Mouse (Mus musculus): ENCODE results near the gene Siah3. TPM values are rescaled to one million over a fixed set of nuclear protein-coding genes. Genes with fewer than 3 reads are reported as not detected.

Siah3 gene
- total RNA-seq, 2 experiments from 2014 or later = not detected

DNA sequence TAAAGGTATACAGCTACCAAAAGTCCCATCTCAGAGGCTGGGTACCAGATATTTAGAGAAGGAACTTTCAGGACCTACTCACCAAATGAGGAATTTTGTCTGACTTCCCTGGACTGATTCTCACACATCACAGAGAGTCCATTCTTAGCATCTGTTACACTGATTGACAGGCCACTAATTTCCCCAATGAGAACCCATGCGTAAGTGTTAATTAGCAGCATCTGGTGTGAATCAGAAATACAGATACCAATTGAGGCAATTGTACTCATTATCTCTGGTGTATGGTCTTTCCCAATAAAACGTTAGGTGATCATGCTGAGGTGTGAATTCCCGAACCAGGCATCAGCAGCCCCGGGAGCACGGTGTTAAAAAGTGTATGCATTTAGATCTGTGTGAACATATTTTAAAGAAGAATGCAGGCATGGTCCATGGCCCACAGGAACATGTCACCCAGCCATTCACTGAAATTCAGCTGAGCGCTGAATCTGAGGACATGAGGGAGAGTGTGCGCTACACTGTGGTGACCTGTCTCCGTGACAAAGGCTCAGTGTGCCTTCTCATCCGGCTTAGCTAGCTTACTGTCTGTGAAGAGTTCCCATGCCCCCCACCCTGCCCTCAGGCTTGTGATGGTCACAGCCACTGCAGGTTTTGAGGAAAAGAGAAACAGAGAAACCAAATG lies 61.3 kb downstream of the Siah3 start:
- intact Hi-C loops (cut with DNase I) = no loop called here
- DNase-seq = no peak
- Histone ChIP-seq H3K4me3 (no peak overlapping the region), H3K27ac (no peak overlapping the region)
- no peak for TF ChIP-seq CTCF (IDR thresholded peaks at IDR 0.05)

DNA sequence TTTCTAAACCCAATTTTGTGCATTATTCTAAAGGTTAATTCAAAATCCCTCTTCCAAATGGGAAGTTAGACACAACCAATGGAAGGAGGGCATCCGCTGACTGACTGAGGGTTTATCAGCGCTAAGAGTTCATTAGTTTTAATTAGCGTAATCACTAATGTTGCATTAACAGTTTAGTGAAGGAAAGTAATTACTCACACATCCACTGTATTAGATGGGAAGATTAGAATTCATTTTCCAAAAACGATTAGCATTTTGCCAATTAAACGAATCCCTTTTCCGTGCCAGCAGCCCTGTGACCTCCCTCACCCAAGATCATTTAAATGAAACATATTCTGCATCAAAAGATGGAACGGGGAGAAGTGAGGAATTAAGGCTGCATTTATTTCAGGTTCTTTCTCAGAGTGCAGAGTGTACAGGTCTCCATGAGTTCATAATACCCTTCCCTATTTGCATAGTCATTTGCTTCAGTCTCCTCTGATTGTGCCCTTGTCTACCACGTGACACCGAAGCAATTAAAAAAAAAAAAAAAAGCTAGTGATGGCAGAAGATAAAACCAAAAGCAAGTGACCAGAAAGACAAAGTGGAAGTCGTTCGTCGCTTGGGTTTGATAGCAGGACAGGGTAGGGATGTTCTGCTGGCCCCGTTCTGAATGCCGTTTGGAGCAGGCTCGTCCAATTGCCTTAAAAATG lies 62.6 kb downstream of the Siah3 start:
- H3K27ac ChIP-seq = no peak overlapping the region
- no peak overlapping the region for H3K4me3 ChIP-seq
- no peak for DNase-seq
- intact Hi-C loops (cut with DNase I) = no loop called here
- TF ChIP-seq CTCF (IDR thresholded peaks at IDR 0.05) = no peak

DNA sequence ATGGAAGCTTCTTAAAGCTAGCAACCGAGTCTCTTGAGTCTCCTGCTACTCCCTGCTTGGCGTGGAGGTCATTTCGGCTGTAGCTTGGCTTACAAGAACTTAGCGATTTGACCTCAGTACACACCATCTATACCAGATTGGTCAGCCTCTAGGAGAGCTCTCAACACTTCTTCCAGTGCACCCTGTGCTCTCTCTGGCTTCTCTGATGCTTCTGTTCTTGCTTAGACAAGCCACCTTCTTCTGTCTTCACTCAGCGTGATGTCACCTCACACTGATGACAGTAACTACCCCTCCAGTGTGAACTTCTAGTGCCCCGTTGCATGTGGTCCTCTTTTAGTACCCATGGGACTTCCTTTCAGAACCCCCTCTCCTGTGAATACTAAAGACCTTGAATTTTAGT lies 63.1 kb downstream of the Siah3 start:
- no peak overlapping the region for H3K4me3 ChIP-seq
- intact Hi-C loops (cut with DNase I) = no loop called here
- H3K27ac ChIP-seq = no peak overlapping the region

DNA sequence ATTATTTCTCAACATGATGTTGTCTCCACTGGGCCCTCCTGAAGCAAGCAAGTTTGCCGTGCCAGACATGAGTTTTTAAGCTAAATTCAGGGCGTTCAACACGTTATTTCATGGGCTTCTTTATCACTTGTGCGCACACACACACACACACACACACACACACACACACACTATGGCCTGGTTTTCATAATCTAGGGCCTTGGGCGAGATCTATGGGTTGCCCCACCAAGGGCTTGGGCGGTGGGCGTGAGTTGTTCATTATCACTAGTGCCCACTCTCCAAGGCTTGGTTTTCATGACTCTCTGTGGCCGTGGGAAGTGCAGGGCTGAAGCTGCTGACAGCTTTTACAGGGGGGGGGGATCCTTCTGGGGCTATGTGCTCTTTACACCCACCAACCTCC lies 63.9 kb downstream of the Siah3 start:
- Histone ChIP-seq H3K4me3 (no peak overlapping the region), H3K27ac (no peak overlapping the region)
- TF ChIP-seq CTCF (IDR thresholded peaks at IDR 0.05) = no peak
- intact Hi-C loops (cut with DNase I) = no loop called here
- no peak for DNase-seq

More for the DNA sequence above, 63.1 kb downstream of the Siah3 start:
- TF ChIP-seq CTCF (IDR thresholded peaks at IDR 0.05) = no peak
- no peak for DNase-seq

DNA sequence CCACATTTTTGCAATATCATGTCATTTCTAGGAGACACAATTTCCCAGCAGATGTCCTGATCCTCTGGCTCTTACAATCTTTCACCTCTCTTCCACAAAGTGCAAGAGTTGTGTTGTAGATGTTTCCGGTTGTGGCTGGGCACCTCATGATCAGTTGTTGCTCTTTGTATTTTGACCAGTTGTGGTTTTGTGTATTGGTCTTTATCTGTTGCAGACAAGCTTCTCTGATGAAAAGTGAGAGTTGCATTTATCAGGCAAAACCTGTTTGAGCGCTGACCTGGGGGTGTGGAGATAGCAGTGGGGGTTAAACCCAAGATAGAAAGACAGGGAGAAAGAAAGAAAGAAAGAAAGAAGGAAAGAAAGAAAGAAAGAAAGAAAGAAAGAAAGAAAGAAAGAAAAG lies 68.9 kb downstream of the Siah3 start:
- intact Hi-C loops (cut with DNase I) = no loop called here
- TF ChIP-seq CTCF (IDR thresholded peaks at IDR 0.05) = no peak
- H3K27ac ChIP-seq = no peak overlapping the region
- no peak overlapping the region for H3K4me3 ChIP-seq
- no peak for DNase-seq

DNA sequence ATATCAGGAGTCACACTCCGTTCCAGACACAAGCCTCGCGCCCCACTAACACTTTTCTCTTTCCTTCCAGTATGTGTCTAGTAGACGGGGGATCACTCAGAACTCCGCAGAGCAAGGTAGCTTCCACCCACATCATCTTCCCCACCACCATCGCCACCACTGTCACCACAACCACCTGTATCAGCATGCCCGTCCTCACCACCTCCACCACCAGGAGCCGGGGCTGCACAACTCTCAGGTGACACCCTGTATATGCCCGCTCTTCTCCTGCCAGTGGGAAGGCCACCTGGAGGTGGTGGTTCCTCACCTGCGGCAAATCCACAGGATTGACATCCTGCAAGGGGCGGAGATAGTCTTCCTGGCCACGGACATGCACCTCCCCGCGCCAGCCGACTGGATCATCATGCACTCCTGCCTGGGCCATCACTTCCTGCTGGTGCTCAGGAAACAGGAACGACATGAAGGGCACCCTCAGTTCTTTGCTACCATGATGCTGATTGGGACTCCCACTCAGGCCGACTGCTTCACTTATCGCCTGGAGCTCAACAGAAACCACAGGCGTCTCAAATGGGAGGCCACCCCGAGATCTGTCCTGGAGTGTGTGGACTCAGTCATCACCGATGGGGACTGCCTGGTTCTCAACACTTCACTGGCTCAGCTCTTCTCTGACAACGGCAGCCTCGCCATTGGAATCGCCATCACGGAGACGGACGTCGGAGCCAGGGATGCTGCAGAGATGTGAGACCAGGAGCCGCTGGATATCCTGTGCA lies 69.8 kb downstream of the Siah3 start:
- no peak overlapping the region for H3K27ac ChIP-seq
- TF ChIP-seq CTCF (IDR thresholded peaks at IDR 0.05) = no peak
- intact Hi-C loops (cut with DNase I) = no loop called here
- no peak for DNase-seq
- H3K4me3 ChIP-seq = no peak overlapping the region

DNA sequence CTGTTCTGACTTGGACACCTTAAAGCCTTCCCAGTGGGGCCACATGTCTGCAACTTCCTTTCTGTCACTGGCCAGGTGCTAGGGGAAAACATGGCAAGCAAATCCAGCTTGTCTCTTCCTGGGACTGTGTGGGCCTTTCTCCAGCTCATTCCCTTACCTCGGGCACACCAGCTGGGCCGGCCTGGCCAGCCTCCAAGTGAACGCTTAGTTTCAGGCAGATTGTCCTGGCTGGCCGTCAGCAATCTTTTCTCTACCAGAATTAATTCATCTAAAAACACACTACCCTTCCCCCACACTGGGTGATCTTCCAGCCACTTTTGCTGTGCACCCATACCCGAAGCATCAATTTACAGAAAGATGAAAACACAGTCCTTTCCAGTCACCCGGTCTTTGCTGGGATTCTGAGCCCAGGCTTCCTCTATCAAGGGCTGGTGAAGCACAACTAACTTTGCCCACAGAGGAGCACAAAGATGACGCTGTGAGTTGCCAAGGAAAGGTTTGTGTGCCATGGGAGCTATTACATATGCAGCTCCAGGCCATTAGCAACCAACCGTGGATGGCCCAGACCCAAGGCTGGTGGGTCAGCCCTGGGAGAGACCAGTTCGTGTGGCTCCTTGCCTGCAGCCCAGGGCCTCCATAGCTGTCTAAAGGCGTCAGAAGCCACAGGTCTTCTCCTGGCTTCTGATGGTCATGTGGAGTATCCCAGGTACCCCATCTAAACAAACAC lies 71.8 kb downstream of the Siah3 start:
- H3K4me3 ChIP-seq = peak overlapping the region; percentile 26
- H3K27ac ChIP-seq = no peak overlapping the region
- peak; percentile 60 for DNase-seq
- intact Hi-C loops (cut with DNase I) = no loop called here
- no peak for TF ChIP-seq CTCF (IDR thresholded peaks at IDR 0.05)

DNA sequence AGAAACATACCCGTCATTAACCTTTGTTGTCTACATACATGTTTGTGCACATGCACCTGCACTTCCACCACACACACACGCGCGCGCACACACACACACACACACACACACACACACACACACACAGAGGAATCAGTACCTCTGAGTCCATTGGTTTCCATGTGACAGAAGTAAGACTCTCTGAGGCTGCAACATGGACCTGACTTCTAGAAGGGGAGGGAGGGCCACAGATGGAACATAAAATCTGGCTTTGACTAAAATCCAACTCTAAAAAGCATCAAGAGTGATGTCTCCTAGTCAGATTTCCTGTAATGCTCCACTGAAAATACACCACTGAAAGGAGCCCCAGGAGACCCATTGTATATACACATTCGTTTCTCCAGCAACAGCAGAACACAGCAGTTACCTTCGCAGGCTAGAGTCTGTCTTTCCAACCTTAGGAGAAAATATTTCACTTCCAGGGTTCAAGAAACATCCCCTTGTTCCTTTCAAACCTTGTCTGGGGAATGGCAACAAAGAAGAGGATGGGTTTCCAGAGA lies 75.1 kb downstream of the Siah3 start:
- TF ChIP-seq CTCF (IDR thresholded peaks at IDR 0.05) = no peak
- intact Hi-C loops (cut with DNase I) = no loop called here
- no peak for DNase-seq
- no peak overlapping the region for H3K27ac ChIP-seq
- H3K4me3 ChIP-seq = no peak overlapping the region

DNA sequence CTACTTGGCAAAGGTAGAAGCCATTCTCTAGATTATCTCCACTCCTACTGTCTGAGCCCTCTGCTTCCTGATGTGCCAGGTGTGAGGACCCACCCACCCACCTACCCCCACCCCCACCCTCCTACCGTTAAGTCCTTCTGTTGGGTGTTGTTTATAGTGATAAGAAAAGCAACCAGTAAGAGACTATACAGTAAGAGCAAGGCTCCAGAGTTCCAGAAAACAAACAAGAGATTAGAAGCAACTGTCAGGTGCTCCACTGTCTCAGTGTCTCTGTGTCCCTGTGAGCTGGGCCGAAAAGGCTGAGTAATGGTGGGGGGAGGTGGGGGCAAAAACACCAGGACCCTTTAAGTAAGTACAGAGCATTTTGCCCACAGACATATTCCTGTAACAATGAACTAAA lies 83.4 kb downstream of the Siah3 start:
- no peak for DNase-seq
- Histone ChIP-seq H3K27ac (no peak overlapping the region), H3K4me3 (no peak overlapping the region)
- no peak for TF ChIP-seq CTCF (IDR thresholded peaks at IDR 0.05)
- intact Hi-C loops (cut with DNase I) = no loop called here

DNA sequence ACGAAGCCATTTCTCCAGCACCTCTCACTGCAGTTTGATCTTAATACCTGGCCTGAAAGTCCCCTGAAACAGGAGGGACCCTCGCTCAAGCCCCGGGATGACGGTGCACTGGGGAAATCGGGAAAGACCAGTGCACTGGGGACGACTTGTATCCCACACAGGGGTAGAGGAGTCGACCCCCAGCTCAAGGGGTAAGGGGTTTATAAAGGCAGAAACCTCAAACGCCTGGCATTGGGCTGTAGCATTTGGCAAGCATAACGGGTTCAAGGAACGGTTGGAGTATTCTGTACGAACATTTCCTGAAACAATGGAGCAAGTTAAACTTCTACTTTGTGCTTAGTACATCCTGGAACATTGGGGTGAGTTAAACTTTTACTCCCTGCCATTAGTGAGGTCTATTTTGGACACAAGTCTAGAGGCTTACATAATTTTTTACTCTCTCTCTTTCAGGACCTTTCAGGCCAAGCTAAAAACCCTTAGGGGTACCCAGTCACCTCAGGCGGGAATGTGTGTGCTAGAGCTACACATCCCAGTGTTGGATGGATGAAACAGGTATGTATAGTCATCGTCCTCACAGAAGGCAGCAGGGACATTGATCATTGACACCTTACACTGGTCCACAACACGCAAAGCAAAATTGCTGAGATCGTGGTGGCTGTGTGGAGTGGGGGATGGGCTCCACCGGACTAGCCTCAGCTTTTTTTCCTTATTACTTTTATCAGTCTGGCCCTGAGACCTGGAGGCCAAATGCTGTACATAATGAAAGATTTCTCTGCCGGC lies 84.6 kb downstream of the Siah3 start:
- Histone ChIP-seq H3K27ac (no peak overlapping the region), H3K4me3 (no peak overlapping the region)
- DNase-seq = no peak
- intact Hi-C loops (cut with DNase I) = no loop called here
- no peak for TF ChIP-seq CTCF (IDR thresholded peaks at IDR 0.05)

DNA sequence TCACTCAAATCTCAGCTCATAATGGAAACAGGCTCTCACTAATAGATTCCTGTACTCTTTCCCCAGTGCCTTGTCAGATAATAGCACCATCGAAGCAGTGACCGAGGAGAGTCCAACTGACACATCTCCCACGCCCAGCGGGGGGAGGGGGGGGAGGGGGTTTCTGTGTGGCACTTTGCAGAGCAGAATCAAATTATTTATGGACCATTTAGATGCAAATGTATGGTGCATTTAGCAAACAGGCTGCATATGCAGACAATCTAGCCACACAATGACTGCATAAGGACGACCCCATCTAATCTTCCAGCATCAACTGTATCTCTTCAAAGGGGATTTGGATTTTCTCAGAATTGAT lies 85.2 kb downstream of the Siah3 start:
- Histone ChIP-seq H3K4me3 (no peak overlapping the region), H3K27ac (no peak overlapping the region)
- intact Hi-C loops (cut with DNase I) = no loop called here
- DNase-seq = no peak
- TF ChIP-seq CTCF (IDR thresholded peaks at IDR 0.05) = no peak

DNA sequence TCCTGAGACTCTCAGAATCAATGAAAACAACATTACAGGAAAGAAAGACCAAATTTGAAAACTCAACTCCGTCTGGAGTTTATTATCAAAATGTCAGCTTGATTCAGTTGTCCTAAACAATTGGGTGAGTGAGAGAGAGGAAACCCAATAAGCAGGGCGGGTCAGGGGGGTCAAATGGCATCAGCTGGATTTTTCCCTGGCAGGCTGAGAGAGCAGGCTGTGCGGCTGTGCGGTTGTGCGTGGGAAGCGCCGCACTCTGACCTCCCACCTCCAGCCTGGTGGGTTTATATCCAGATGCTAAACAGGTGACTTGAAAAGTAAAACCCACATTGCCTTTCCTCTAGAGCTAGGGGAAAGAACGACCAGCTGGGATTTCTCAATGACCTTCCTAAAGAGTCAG lies 85.9 kb downstream of the Siah3 start:
- intact Hi-C loops (cut with DNase I) = no loop called here
- no peak for DNase-seq
- no peak for TF ChIP-seq CTCF (IDR thresholded peaks at IDR 0.05)
- Histone ChIP-seq H3K27ac (no peak overlapping the region), H3K4me3 (no peak overlapping the region)

Data from gastrocnemius, adult 2 months (tissue).